Mouse (Mus musculus) liver, adult (tissue): ENCODE results near the gene Opcml.

Source experiments
- GATA4 ChIP-seq: IDR thresholded peaks from 2 replicates; pipeline ENCODE4 v1.6.1; 2014; ENCODE audit warnings: mild to moderate bottlenecking, low read length; ENCODE audit not compliant: insufficient replicate concordance

The Opcml gene

DNA sequence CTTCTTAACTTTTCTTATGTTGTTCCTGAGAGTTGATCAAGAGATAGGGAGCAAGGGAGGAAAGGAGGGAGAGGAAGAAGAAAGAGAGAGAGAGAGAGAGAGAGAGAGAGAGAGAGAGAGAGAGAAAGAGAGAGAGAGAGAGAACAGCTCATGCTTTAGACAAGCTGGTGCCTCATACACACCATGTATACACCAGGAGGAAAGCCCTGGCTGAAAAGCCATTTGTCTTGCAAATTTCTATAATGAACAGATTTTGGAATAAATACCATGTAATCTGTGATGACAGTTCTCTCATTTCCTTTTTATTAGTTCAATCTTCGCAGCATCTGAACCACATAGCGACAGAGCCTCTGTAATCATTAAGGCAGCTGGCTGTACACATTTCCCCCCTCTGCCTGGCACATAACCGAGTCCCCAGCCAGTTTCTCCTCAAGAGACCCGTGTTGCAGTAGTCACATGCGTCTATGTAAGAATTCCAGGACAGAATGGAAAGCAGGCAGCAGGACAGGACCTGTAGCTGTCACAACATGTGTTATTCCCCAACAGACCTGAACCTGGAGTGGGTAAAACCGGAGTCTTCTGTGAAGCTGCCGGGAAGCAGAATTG is 238.3 kb downstream of the Opcml start:
- no peak for TF ChIP-seq GATA4

DNA sequence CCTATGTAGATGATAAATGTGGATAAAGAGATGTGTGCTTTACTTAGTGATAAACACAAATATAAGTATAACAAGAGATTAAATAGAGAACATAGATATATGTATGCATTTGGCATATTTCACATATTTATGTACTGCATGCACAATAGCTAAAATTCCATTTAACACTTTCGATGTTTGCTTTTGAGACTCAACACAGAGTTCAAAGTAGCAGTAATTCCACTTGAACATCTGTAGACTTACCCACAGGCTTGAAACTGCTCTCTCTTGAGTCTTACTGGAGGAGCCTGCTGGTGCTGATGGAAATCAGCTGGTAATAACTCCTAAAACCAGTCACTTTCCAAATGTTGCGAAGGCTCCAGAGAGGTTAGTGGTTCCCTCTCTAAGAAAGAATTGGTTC is 258.6 kb downstream of the Opcml start:
- no peak for TF ChIP-seq GATA4

DNA sequence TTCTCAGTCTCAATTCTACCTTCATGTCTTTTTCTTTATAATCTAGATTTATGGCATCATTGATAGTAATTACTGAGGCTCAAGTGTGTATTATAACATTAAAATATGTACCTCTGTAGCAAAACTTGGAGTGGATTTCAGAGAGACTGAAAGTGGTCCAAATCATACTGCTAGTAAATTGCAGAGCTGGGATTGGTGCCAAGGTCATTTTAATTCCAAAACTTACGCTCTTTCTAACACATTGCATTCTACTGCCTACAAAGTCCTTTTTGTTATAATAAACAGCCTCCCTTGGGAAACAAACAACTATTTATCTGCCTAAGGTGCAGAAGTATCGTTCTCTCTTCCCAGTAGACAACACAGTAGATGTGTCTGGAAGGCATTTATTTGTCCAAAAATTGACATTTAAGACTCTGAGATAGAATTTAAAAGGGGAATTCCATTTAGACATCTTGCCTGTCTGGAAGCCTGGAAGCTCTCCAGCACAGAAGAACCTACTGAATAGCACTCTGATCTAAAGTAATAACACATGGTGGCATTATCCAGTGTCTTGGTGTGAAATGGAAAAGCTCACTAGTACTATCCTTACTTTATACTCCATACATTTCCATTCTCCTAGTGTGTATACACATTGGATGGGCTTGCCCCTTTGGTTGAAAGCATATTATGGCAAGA is 266.7 kb downstream of the Opcml start:
- TF ChIP-seq GATA4, result no peak

DNA sequence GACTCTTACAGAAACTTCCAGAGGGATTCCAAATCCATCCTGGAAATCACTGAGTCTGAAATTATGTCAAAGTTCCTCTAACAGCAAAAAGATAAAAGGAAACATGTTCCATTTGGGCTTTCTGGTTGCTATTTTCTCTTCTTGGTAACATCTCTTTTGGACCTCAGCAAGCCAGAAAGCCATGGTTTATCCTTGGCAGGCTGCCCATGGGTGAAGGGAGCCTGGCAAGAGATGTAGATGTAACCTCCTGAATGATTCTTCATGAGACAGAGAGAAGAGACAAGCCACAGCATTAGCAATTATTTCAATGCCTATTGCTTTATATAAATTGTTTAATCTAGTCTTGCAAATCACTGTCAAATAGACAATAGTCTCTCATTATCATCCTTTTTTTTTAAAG is 274.6 kb downstream of the Opcml start:
- no peak for TF ChIP-seq GATA4

DNA sequence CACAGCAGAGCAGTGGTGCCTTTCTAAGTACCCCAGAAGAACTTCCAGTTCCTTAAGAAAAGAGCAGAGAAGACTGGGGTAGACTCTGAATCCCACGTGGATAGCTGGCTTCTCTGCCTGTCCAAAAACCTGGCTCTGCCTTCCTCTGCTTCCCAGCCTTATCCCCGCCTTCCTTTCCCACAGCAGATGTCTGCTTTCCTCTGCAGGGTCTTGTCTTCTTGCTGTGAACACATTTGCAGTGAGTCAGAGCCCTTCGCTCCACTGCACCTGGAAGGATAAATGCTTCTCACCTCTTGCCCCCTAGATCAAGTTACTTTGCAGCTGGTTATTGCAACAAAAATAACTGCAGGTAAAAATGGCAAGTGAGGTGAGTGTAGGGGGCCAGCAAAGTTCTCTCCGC is 290.1 kb downstream of the Opcml start:
- no peak for TF ChIP-seq GATA4

DNA sequence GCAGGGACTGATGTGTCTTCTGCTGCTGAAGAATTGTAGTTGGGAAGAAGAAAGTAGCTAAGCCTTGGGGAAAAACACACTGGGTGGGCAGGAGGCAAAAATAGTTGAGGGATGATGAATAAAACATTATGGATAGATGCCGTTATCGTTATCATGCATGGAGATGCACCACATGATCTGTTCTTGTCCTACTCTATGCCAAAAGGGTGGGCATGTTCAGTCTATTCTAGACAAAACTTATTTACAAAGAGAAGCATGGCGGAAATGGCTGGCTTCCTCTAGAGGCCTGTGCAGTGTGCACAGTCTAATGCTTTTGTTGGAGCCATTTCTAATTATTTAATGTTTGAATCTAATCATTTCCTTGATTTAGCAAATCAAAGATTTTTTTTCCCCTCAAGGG is 293.2 kb downstream of the Opcml start:
- no peak for TF ChIP-seq GATA4

DNA sequence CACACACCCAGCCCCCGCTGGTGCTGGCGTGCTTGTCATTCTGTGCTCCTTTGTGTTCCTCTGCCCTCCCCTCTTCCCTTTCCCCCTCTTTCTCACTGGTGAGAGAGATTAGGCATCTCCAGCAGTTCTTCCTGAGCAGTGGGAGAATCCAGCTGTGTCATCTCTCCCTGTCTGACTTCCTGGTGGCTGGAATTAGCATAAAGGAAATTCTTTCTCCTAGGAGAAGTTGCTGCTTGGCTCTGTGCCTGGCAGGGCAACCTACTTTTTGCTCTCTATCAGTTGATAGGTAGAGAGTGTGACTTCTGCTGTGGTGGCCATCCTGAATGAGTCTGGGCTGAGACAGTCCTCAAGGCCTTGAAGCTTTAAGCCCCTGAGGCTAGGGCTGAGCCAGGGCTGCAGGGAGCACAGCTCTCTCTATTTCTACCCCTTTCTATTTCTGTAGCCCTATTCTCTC is 293.7 kb downstream of the Opcml start:
- no peak for TF ChIP-seq GATA4

DNA sequence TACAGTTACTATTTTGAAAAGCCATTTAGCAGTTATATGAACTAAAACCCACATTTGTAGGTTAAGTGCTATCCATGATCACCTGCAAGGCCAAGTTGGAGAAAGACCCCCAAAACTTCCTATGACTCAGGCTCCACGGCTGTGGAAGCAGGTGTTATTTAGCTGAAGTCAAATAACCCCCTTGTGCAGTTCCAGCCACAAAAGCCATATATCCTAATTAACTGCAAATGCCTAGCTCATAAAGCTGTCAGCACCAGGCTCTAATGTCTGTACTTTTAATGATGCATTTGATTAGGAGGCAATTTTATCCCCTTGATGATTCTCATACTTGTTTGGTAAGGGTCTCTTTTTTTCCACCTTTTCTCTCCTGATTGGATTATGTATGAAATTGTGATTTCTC is 300.8 kb downstream of the Opcml start:
- no peak for TF ChIP-seq GATA4

DNA sequence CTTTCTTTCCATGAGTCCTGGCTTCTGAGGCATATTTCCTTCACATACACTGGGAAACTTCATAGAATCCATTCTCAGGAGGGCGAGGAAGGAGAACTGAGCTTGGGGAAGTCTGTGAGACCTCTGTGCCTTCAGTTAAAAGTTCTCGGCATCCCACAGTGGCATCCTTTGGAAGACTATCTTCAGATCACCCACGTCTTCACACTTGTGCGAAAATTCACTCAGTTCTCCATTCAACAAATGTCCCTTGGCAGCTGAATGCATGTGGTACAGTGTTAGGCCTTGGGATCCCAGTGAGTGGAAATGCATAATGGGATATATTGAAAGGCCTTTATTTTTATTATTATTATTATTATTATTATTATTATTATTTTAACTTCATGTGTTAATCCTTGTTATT is 304.1 kb downstream of the Opcml start:
- no peak for TF ChIP-seq GATA4

DNA sequence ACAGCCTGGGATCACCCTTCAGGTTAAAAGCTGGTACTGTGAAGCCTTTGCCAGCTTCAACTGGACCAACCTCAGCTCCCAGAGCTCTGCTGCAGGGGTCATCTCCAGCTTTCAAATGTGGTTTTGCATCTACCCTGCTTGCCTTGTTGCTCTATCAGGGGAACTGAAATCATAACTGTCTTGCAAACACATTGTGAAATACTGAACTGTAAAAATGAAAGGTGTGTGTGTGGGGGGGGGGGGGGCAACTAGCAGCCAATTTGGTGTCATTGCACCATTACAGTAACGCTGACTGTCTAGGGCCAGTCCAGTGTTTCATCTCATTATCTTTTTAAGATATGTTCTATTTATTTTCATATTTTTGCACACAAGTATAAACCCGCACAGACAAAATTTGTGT is 305.6 kb downstream of the Opcml start:
- TF ChIP-seq GATA4, result no peak

DNA sequence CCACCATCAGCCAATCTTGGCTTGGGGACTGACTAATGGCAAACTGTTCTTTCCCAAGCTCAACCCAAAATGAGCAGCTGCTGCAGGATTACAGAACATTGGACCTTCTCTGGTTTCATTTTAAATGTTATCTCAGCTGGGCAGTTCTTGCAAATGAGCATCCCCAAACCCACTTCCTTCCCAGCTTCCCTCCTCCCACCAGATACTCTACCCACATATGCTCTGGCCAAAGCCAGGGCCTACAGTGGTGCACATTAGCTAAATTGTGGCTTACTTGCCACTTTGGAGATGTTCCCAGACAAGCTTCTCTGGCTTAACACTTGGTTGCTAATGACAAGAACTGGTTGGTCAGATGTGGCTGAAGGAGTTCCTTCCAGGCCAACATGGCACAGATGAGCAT is 311.4 kb downstream of the Opcml start:
- no peak for TF ChIP-seq GATA4

DNA sequence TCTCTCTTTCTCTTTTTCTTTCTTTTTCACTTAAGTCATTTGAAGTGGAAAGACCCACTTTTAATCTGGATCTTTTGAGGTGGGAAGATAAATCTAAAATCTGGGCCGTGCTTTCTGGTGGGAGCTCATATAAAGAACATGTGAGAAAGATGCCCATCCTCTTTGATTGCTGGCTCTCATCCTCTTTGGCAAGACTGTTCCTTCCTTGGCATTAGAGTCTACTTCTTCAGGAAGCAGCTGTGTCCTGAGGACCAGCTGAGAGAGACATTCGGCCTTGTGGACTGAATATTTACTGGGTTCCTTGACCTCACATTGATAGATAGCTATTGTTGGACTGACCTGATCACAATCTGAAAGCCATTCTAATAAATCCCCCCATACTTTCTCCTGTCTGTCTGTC is 331.3 kb downstream of the Opcml start:
- no peak for TF ChIP-seq GATA4

DNA sequence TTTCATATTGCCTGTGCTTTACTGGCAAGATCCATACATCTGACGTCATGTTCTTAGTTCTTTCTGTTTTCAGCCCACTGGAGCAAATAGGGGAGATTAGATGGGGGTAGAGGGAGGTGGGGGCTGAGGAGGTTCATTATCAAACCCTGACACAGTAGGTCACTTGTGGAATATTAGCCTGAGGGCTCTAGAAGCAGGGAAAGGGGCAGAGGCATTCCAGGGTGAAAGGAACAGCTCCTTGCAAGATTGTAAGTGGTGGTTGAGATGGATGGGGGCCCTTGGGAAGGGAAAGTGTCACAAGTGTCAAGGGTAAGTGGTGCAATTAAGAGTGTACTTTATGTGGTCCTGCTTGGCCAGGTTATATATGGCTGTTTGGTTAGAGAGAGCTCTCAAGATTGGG is 338.2 kb downstream of the Opcml start:
- no peak for TF ChIP-seq GATA4

DNA sequence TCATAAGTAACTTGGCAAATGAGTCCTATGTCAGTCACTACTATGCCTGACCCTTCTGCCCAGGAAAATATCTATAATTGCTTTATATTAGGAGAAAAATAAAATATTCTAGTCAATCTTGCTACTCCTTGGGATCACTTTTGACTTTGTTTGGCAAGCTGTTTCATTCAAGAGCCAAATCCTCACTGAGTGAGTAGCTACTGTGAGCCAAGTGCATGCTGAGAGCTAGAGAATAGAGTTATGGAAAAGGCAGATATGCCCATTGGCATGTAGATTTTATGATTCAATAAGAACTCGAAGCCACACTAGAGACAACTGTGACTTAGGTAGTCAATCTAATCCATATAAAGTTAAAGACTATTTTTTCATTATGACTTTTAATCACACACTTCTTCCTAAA is 340.9 kb downstream of the Opcml start:
- no peak for TF ChIP-seq GATA4

DNA sequence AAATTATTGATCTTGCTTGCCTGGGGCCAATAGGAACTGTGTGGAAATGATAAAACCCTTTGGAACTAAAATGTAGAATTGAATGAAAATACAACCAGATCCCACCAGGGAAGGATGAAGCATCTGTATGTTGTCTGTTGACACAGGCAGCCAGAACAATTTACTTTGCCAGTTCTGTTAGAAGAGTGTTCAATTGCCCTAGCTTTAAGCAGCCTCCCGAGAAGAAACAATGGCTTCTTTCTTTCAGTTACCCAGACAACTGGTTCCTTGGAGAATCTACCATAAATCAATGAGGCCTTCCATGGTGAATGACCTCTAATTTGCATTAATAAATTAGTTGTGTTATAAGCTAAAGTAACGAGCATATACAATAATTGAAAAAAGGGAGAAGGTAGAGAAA is 346.0 kb downstream of the Opcml start:
- no peak for TF ChIP-seq GATA4

DNA sequence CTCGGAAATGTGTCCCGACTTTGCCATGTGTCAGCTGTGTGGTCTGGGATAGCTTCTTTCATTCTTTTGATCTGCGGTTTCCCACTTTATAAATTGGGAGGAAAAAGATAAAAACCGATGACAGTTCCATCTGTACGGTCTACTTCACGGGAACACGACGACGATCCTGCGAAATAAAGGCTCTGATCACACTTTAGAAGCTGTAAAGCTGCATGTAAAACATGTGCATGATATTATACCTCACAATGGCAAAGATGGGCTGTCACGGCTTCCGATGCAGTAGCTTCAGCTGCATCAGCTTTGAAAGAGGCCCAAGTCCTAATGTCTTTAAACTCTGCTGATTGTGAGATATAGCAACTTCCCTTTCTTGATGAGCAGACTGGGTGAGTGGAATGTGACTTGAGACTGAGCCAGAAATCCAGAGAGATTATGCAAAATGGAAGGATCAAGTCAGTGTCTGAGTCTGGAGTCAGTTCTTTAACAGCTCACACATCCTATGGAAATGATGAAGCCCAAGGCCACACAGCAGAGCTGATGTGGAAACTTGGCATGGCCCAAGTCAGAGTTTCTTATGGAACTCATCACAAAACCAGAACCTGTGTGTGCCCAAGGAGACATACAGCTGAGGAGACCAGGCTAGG is 349.5 kb downstream of the Opcml start:
- TF ChIP-seq GATA4, result no peak

DNA sequence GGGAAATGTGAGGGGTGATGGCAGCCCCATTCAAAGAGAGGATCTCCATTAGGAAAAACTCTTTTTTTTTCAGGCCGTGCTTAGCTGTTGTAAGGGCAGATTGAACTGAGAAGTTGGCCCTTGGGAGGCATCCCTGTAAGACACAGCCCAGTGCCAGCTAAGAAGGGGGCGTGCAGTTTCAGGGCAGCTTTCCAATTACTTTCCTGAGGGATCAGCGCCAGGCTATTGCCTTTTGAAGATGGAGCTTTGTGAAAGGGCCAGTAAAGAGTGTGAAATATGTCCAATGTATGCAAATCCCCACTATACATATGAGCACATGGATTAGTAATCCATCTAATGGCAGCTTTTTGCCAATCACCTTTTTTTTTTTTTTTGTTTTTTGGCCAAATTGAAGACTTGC is 358.9 kb downstream of the Opcml start:
- TF ChIP-seq GATA4, result no peak
